Mouse (Mus musculus) adrenal gland, postnatal 10 days (tissue): ENCODE measurements around the gene Maged1. TPM values are rescaled to one million over a fixed set of nuclear protein-coding genes. Genes with fewer than 3 reads are reported as not detected.

ENCODE experiments used
- DNase-seq: peaks from one replicate; pipeline ENCODE4 v3.0.0; 2021; ENCODE audit warnings: mixed read lengths
- long read RNA-seq, 2 experiments: library from polyadenylated mRNA; stranded (forward); transcript quantifications; one replicate each; pipeline ENCODE4 v2.0.0; 2021
- total RNA-seq, 2 experiments: library from RNA; stranded (reverse); gene quantifications; 2 replicates each; pipeline ENCODE4 v1.2.3; 2021

Maged1 gene
- total RNA-seq, result 100 to 1,000 TPM; 233 to 246 TPM
- long read RNA-seq, experiment 1, transcript Maged1-207 (12 exons, 2,884 nt), result minor isoform, 13 of 275 reads
- long read RNA-seq, experiment 1, transcript Maged1-201 (13 exons, 2,821 nt), result major isoform, 159 of 275 reads
- long read RNA-seq, experiment 1, partial matches to known transcripts, result 96 of 275 reads
- long read RNA-seq, experiment 1, other reads (novel, unspliced or antisense), result 7 of 275 reads
- long read RNA-seq, experiment 2, transcript Maged1-201 (13 exons, 2,821 nt), result major isoform, 174 of 235 reads
- long read RNA-seq, experiment 2, transcript Maged1-207 (12 exons, 2,884 nt), result minor isoform, 18 of 235 reads
- long read RNA-seq, experiment 2, partial matches to known transcripts, result 38 of 235 reads
- long read RNA-seq, experiment 2, other reads (novel, unspliced or antisense), result 5 of 235 reads

- DNase-seq, result peak; percentile 92
Measured at GRCm38 (mm10) chrX:94541918-94542355, at the start of gene Maged1. Gene Maged1 (minus strand): TSS chrX:94542143.

GRCm38 (mm10) chrX:94580251-94580650, 38.3 kb upstream of the Maged1 start:
- no peak for DNase-seq

GRCm38 (mm10) chrX:94564694-94565093, 22.8 kb upstream of the Maged1 start:
- DNase-seq, result no peak

GRCm38 (mm10) chrX:94562392-94562791, 20.4 kb upstream of the Maged1 start:
- DNase-seq, result no peak

- DNase-seq, result no peak
Measured at GRCm38 (mm10) chrX:94548227-94548626, 6.3 kb upstream of the Maged1 start.

- no peak for DNase-seq
Measured at GRCm38 (mm10) chrX:94545941-94546340, 4.0 kb upstream of the Maged1 start.

- DNase-seq, result peak; percentile 43
Measured at GRCm38 (mm10) chrX:94544923-94545322, 3.0 kb upstream of the Maged1 start.

GRCm38 (mm10) chrX:94542536-94542935, 593 bp upstream of the Maged1 start:
- DNase-seq, result no peak

- DNase-seq, result no peak
Measured at GRCm38 (mm10) chrX:94541206-94541605, 737 bp downstream of the Maged1 start.

GRCm38 (mm10) chrX:94540341-94541201, 1.4 kb downstream of the Maged1 start:
- peak; percentile 79 for DNase-seq

- DNase-seq, result no peak
Measured at GRCm38 (mm10) chrX:94534346-94534745, 7.6 kb downstream of the Maged1 start.

GRCm38 (mm10) chrX:94530301-94530700, 11.6 kb downstream of the Maged1 start:
- no peak for DNase-seq

GRCm38 (mm10) chrX:94522166-94522565, 19.8 kb downstream of the Maged1 start:
- no peak for DNase-seq

- no peak for DNase-seq
Measured at GRCm38 (mm10) chrX:94508442-94508819, 33.5 kb downstream of the Maged1 start.

- DNase-seq, result peak; percentile 20
Measured at GRCm38 (mm10) chrX:94507698-94508441, 34.1 kb downstream of the Maged1 start.

- no peak for DNase-seq
Measured at GRCm38 (mm10) chrX:94486001-94486792, 55.7 kb downstream of the Maged1 start.

Other genes starting within 250 kb of the Maged1 start
- gene Fam90a1b, start 175.4 kb downstream of the Maged1 start, total RNA-seq, result not detected
- gene Apoo, start 175.0 kb downstream of the Maged1 start, total RNA-seq, result 100 to 1,000 TPM; 127 to 128 TPM
- gene Gspt2, start 93.9 kb upstream of the Maged1 start, total RNA-seq, result 1 to 10 TPM; 8.3 to 9.5 TPM
- 10 to 100 TPM in 1 of 2 experiments, 1 to 10 TPM in 1; 9.9 to 10.4 TPM for gene Zxdb, start 182.4 kb upstream of the Maged1 start, total RNA-seq